Mouse (Mus musculus) thymus, postnatal 0 days (tissue): ENCODE measurements around the gene Chrna3. TPM values are rescaled to one million over a fixed set of nuclear protein-coding genes. Genes with fewer than 3 reads are reported as not detected.
A peak's percentile ranks its signal among the peaks of the same experiment; 100 is the strongest.

Source experiments
- DNase-seq: peaks from one replicate; pipeline ENCODE4 v3.0.0-alpha.2; 2015; ENCODE audit warnings: low spot score
- polyA plus RNA-seq: library from polyadenylated mRNA; unstranded; fragments of >200 nt; fragmentation: Nextera tagmentation; extraction: Ambion mirVana; gene quantifications from 2 replicates; pipeline ENCODE4 v1.2.1, GENCODE M21; 2015

Chrna3 gene
- polyA plus RNA-seq, 1 experiment from 2014 or later: 0.08 TPM

DNA sequence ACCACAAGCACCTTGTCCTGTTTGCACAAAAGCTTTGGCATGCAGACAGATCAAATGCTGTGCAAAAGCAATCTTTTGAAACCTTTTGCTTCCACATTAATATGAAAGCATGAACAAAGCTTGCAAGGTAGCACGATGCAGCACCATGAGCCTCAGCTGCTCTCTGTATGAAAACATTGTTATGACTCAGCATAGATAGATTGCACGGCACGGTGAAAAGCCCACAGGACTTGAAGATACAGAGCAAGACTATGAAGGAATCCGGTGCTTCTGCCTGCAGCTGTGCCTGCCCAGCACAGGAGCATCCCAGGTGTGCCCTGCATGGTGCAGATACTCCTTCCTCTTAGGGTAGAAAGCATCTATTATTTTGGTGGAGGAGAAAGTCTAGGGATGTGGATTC lies 22.8 kb downstream of the Chrna3 start:
- DNase-seq: no peak

DNA sequence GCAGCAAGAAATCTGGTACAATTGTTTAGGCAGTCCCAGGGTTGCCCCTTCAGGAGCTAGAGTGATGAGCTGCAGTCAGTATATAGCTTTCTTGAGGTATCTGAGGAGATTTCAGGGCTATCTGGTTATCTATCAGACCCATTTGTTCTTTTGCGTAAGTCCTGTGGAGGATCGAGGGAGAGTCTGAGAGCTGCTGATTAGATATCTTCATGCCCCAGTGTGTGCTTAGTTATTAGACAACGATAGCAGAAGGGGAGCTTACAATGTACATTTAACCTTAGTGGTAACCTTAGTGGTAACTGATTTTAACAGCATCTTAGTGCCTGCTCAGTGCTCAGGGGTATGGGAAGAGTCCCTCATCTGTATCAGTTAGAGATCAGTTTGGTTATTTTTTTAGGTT lies 30.7 kb downstream of the Chrna3 start:
- DNase-seq: no peak

DNA sequence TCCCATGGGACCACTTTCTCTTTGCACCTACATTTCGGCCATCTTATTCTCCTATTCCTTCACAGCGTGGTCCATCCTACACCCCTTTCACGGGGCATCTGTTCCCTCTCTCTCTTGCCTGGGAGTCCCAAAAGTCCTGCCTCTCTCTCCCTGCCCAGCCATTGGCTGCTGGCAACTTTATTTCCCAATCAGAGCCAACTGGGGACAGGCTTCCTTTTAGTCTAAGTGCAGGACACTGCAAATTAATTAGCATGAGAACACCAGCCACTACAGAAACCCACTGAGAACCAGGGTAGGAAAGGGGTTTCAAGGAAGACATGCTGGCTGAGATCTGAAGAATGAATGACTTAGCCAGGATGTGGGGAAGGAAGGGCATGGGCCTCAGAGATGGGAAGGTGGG lies 32.0 kb downstream of the Chrna3 start:
- no peak for DNase-seq

DNA sequence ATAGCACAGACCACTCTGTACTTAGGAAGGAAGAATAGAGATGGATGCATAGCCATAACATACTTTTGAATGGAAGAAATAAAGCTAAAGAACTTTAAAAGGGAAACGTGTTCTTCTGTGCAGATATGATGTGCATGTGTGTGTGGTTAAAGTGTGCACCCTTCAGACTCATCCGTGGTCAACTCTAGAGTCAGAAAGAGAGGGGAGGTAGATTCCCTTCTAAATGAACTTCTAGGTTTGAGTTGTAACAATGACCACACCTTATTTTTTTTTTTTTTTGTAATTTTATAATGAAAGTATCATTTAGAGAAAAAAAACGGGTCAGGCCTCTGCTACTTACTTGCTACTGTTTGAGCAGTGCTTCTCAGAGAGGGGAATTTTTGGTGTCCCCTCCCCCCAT lies 36.0 kb downstream of the Chrna3 start:
- no peak for DNase-seq

DNA sequence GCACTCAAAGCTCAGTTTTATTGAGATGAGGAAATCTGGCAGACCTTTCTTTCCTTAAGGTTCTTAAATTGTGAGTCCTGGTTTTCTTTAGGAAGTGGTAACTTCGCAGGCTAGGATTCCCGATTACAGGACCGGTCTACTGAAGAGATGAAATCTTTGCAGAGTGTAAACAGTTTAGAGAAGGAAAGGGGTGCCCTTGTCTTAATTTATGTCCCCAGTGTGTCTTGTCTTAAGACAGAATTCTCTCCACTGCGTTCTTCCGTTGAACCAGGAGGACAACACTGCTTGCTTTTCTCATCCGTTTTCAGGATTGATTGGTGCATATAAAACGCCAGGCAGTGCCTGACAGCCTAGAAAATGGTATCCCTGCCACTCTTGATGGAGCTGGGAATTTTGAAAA lies 44.0 kb downstream of the Chrna3 start:
- DNase-seq: no peak

DNA sequence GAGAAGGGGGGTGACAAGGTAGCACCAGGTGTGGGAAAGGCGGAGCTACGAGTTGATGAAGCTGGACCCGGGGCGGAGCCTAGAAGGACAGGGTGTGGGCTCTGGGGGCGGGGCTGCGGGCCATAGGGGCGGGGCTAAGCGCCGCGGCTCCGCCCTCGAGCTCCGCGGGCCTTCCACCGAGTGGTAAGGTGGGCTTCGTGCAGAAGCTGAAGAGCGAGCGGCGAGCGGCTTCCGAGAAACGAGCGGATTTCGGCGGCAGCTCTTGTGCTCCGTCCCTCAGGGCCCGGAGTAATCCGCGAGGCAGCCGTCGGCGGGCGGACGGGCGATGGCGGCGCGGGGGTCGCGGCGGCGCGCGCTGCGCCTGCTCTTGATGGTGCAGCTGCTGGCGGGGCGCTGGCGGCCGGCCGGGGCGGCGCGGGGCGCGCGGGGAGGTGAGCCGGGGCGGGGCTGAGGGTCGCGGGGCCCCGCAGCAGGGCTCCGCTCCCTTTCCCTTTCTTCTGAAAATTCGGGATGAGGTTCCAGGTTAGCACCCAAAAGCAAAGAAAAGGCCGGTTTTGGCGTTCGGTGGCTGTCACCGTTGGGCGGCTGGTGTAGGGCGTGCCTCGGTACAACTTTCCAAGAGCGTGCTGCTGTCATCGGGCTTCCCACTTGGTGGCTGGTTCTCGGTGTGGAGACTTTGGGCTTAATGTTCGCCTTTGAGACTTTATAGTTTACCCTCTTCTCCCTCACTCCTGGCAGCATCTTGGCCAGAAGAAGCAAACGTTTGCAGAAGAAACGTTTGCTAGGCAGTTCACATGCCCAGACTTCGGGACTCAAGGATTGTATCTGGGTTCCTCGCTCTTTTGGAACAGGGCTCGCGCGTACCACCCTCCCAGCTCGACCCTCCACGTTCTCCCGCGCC lies 44.8 kb downstream of the Chrna3 start:
- peak; percentile 50 for DNase-seq

DNA sequence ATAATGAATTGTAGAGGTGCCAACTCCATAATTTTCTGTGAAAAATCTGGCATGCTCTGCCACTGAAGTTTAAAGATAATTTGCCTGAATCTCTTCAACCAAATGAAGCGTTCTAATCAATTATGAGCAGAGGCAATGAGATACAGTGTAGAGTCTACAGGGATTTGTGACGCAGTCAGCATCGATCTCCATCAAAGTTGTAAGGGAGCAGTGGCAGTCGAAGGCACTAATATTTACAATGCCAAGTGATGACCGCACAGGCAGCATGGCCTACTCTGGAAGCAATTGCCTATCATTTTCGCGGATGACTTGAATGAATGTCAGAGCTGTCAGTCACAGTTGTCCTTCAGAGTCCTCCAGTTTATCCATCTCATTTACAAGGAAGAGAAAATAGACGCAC lies 45.7 kb downstream of the Chrna3 start, which contains the start of gene Chrna5:
Chrna5 (plus strand) TSS at position 207 of the 400 bp plus-strand sequence.
- no peak for DNase-seq

DNA sequence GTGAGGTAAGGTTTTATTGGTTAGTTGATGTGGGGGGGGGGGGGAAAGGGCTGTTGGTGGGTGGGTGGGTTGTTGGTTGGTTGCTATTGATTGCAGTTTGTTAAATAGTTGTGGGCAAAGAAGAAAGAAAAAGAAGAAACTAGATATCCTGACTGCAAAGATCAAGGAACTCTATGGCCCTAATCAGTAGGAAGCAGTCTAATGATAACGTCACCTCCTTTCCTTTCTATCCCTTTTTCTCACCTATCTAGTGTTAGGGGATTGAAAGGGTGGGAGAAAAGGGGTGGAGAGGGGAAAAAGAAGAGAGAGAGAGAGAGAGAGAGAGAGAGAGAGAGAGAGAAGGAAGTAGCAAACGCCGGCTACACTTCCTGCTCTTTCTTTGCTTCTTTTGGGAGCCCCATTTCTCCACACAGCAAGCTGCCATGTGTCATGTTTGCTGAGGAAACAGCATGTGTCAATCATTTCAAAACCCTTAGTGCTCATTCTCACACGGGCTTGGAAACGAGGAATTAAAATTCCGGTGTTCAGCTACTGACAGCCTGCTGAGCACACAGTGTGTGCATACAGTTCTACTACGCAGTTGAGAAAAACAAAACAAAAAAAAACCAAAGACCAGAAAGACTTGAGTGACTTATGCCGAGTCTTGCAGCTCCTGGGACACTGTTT lies 56.3 kb downstream of the Chrna3 start:
- no peak for DNase-seq

DNA sequence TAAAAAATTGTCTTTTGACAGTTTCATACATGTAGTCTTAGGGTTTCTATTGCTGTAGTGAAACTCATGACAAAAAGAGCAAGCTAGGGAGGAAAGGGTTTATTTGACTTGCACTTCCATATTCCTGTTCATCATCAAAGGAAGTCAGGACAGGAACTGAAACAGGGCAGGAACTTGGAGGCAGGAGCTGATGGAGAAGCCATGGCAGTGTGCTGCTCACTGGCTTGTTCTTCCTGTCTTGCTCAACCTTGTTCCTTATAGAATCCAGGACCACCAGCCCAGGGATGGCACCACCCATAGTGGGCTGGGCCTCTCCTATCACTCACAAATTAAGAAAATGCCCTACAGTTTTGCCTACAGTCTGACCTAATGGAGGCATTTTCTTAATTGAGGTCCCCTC lies 62.7 kb downstream of the Chrna3 start:
- no peak for DNase-seq

DNA sequence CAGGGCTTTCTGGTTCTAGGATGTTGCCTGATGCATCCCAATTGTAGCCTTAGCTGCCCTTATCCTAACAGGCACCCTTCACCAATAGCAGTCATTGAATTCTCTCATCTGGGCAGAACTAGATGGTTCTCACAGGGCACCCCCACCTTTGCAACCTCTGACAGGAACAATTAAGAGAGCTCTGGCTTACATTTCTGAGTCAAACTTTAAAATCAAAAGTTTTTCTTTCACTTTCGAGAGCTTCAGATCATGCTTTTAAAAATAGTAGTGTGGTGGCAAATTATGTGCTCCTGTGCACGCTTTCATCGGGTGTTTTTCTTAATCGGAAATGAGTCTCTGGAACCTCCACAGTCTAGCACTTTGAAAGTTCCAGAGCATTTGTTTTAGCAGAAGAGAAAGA lies 65.3 kb downstream of the Chrna3 start:
- no peak for DNase-seq

Other genes with a start within 250 kb of the Chrna3 start
- 20.7 and 20.8 TPM in 2 replicates for gene Ireb2, start 162.8 kb downstream of the Chrna3 start, polyA plus RNA-seq
- 0.37 and 0.59 TPM in 2 replicates for gene Hykk, start 109.3 kb downstream of the Chrna3 start, polyA plus RNA-seq
- 335 and 346 TPM in 2 replicates for gene Psma4, start 75.8 kb downstream of the Chrna3 start, polyA plus RNA-seq
- gene AY074887, start 75.6 kb downstream of the Chrna3 start, polyA plus RNA-seq: 0.57 and 1.1 TPM in 2 replicates
- gene Chrna5, start 45.7 kb downstream of the Chrna3 start, polyA plus RNA-seq: 0.38 and 0.44 TPM in 2 replicates
- gene Chrnb4, start 22.2 kb upstream of the Chrna3 start, polyA plus RNA-seq: 0.07 and 0.09 TPM in 2 replicates
- 23.9 and 24.0 TPM in 2 replicates for gene Ube2q2, start 122.3 kb upstream of the Chrna3 start, polyA plus RNA-seq
- 28.5 and 36.9 TPM in 2 replicates for gene Fbxo22, start 182.4 kb upstream of the Chrna3 start, polyA plus RNA-seq